Mouse (Mus musculus) MEL (cell line): ENCODE data around the gene Msi2.
A peak's percentile ranks its signal among the peaks of the same experiment; 100 is the strongest.

Source experiments
- CTCF ChIP-seq, 3 experiments: IDR thresholded peaks in 2 of 3; conservative IDR thresholded peaks in 1 of 3; 2 replicates each; pipeline ENCODE4 v1.5.1; 2011 to 2012; ENCODE audit warnings: low read length in 3 of 3, low read depth in 2 of 3, mild to moderate bottlenecking in 2 of 3, improper control_type of control experiment in 1 of 3, inconsistent platforms in 1 of 3, mixed read lengths in 1 of 3, moderate library complexity in 1 of 3; ENCODE audit not compliant: control insufficient read depth in 1 of 3, insufficient read depth in 1 of 3, poor library complexity in 1 of 3, severe bottlenecking in 1 of 3
- EP300 ChIP-seq, 2 experiments: IDR thresholded peaks; 2 replicates each; pipeline ENCODE4 v1.6.1; 2011; ENCODE audit warnings: improper control_type of control experiment in 2 of 2, low read length in 2 of 2, low read depth in 1 of 2, mild to moderate bottlenecking in 1 of 2
- MAX ChIP-seq: IDR thresholded peaks from 2 replicates; pipeline ENCODE4 v1.6.1; 2011; ENCODE audit warnings: low read length, improper control_type of control experiment
- MEF2A ChIP-seq: IDR thresholded peaks from 2 replicates; pipeline ENCODE4 v1.6.1; 2014; ENCODE audit warnings: low read depth, mild to moderate bottlenecking, inconsistent platforms, low read length, improper control_type of control experiment; ENCODE audit not compliant: poor library complexity, insufficient replicate concordance, severe bottlenecking; ENCODE audit errors: extremely low read depth
- NRF1 ChIP-seq: IDR thresholded peaks from 2 replicates; pipeline ENCODE4 v1.6.1; 2014; ENCODE audit warnings: low read depth, mild to moderate bottlenecking, inconsistent platforms, low read length, improper control_type of control experiment, moderate library complexity; ENCODE audit not compliant: poor library complexity, insufficient read depth, severe bottlenecking
- POLR2A ChIP-seq, 2 experiments: IDR thresholded peaks; 2 replicates each; pipeline ENCODE4 v1.6.1; 2011 to 2012; ENCODE audit warnings: low read length in 2 of 2, mild to moderate bottlenecking in 2 of 2, control low read depth in 1 of 2, improper control_type of control experiment in 1 of 2, low read depth in 1 of 2, moderate library complexity in 1 of 2; ENCODE audit not compliant: control insufficient read depth in 1 of 2, insufficient read depth in 1 of 2, poor library complexity in 1 of 2
- RAD21 ChIP-seq: IDR thresholded peaks from 2 replicates; pipeline ENCODE4 v1.6.1; 2011; ENCODE audit warnings: mild to moderate bottlenecking, low read depth, low read length, improper control_type of control experiment
- RCOR1 ChIP-seq: IDR thresholded peaks from 2 replicates; pipeline ENCODE4 v1.6.1; 2012; ENCODE audit warnings: low read depth, mild to moderate bottlenecking, inconsistent platforms, low read length, improper control_type of control experiment
- SMC3 ChIP-seq: IDR thresholded peaks from 2 replicates; pipeline ENCODE4 v1.6.1; 2011; ENCODE audit warnings: low read depth, low read length, improper control_type of control experiment
- TAL1 ChIP-seq: IDR thresholded peaks from 2 replicates; pipeline ENCODE4 v1.6.1; 2012; ENCODE audit warnings: mild to moderate bottlenecking, inconsistent platforms, low read length, moderate library complexity, mixed read lengths
- USF1 ChIP-seq: IDR thresholded peaks from 2 replicates; pipeline ENCODE4 v1.6.1; 2014; ENCODE audit warnings: low read depth, mild to moderate bottlenecking, inconsistent platforms, low read length, improper control_type of control experiment, moderate library complexity
- ZC3H11A ChIP-seq: IDR thresholded peaks from 2 replicates; pipeline ENCODE4 v1.6.1; 2012; ENCODE audit warnings: low read depth, mild to moderate bottlenecking, inconsistent platforms, low read length, improper control_type of control experiment

DNA sequence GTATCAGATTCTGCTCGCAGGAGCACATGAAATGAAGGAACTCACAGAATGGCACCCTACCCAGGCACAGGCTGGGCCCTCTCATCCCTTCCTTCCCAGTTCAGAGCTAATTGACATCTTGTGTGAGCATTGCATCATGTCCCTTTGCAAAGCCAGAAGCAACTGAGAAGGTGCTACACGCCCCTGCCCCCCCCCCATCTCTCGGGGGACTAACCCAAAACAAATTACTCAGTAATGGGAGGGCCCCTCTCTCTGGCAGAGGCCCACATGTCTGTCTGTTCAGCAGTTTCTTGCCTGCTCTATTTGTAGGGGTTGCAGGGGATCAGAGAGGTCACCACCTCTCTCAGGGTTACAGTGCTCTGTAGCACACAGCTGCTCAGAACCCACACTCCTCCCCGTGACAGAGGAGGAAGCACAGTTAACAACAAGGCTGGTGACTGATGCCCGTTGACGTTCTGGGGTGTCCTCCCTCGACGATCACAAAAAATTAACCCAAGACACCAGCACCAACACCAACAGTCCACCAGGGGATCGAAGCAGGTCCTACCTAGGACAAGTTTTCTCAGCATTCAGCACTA, 99.5 kb downstream of the Msi2 start:
- TF ChIP-seq RAD21 (no peak), SMC3 (no peak), EP300 (IDR thresholded peaks at IDR 0.05; ENCODE audit: low read depth in 1 of 2, low read length in 2 of 2) (peak in 1 of 2 experiments; percentile 39; a peak in 1 of 4 replicates), MAX (no peak), CTCF (IDR thresholded peaks at IDR 0.05 in 2 of 3, conservative IDR thresholded peaks at IDR 0.05 in 1 of 3; ENCODE audit: control insufficient read depth in 1 of 3, insufficient read depth in 1 of 3, low read depth in 2 of 3, low read length in 3 of 3, poor library complexity in 1 of 3, severe bottlenecking in 1 of 3) (no peak), USF1 (no peak), MEF2A (no peak), RCOR1 (no peak), NRF1 (no peak), ZC3H11A (no peak), POLR2A (IDR thresholded peaks at IDR 0.05; ENCODE audit: control insufficient read depth in 1 of 2, insufficient read depth in 1 of 2, low read depth in 1 of 2, low read length in 2 of 2, poor library complexity in 1 of 2) (no peak), TAL1 (no peak)
